Mouse (Mus musculus): Measurements from ENCODE around the gene Mllt11.

Mllt11 gene

GRCm38 (mm10) chr3:95243086-95243485 is 11.1 kb upstream of the Mllt11 start:
- DNase-seq, result no peak

GRCm38 (mm10) chr3:95241498-95241897 is 9.5 kb upstream of the Mllt11 start, which contains the start of gene Gm128:
TSS of gene Gm128 (minus strand) at chr3:95241598.
- DNase-seq, result no peak

GRCm38 (mm10) chr3:95240900-95241299 is 8.9 kb upstream of the Mllt11 start:
- DNase-seq, result no peak

GRCm38 (mm10) chr3:95239971-95240370 is 8.0 kb upstream of the Mllt11 start:
- no peak for DNase-seq

- DNase-seq, result no peak
These were observed 7.1 kb upstream of the Mllt11 start for GRCm38 (mm10) chr3:95239022-95239421.

- DNase-seq, result no peak
These were observed 5.6 kb upstream of the Mllt11 start for GRCm38 (mm10) chr3:95237541-95238099.

- no peak for DNase-seq
These were observed 3.7 kb upstream of the Mllt11 start for GRCm38 (mm10) chr3:95235386-95236301.

GRCm38 (mm10) chr3:95233303-95233980 is 1.5 kb upstream of the Mllt11 start:
- no peak for DNase-seq

- no peak for DNase-seq
These were observed 800 bp upstream of the Mllt11 start for GRCm38 (mm10) chr3:95232771-95233170.

- DNase-seq, result no peak
These were observed 1.3 kb downstream of the Mllt11 start for GRCm38 (mm10) chr3:95230495-95231297.

GRCm38 (mm10) chr3:95229781-95230494 is 2.0 kb downstream of the Mllt11 start:
- peak; percentile 45 for DNase-seq

GRCm38 (mm10) chr3:95228894-95229780 is 2.8 kb downstream of the Mllt11 start:
- DNase-seq, result no peak

- DNase-seq, result peak; percentile 82
These were observed 3.6 kb downstream of the Mllt11 start, which contains the start of gene Cdc42se1 for GRCm38 (mm10) chr3:95228148-95228893. TSS of gene Cdc42se1 (plus strand) at chr3:95228732.

GRCm38 (mm10) chr3:95227214-95227613 is 4.8 kb downstream of the Mllt11 start:
- DNase-seq, result no peak

GRCm38 (mm10) chr3:95224295-95224694 is 7.7 kb downstream of the Mllt11 start:
- DNase-seq, result no peak

- no peak for DNase-seq
These were observed 8.9 kb downstream of the Mllt11 start for GRCm38 (mm10) chr3:95223041-95223440.

GRCm38 (mm10) chr3:95218466-95219137 is 13.4 kb downstream of the Mllt11 start:
- no peak for DNase-seq

GRCm38 (mm10) chr3:95217255-95218134 is 14.5 kb downstream of the Mllt11 start, which contains the start of gene Gabpb2:
TSS of gene Gabpb2 (minus strand) at chr3:95217916.
- peak; percentile 92 for DNase-seq

Data from cerebellum, adult 8-10 months (tissue).